Mouse (Mus musculus) granulocyte monocyte progenitor cell, adult 5-6 weeks (primary cell): ENCODE measurements at regions not wholly inside any gene's neighbourhood (a gene's known extent, or its start where the extent isn't known, plus 50 kb on each side); places are given as distances from the start of the nearest gene placed in this dataset.

Experiments
- ATAC-seq: replicated peaks from 2 replicates; pipeline ENCODE4 v1.8.0; 2016; ENCODE audit warnings: mild to moderate bottlenecking, moderate TSS enrichment, inconsistent platforms; ENCODE audit not compliant: poor library complexity, severe bottlenecking

DNA sequence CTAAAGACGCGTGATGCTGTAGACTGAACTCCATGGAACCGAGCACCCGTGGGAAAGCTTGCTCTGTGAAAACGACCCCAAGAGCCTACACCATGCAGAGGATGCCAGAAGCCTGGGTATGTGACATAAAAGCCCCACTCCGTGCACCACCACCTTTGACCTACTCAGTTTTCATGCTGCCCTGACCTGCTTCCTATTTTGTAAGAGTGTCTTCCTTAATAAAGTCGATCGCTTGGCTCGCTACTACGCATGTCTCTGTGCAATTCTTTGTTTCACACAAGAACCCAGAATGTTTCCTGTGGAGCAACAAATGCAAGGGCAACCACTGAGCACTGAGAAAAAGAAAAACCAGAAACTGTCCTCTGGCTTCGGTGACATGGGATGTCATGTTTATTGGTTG, 60.5 kb downstream of the Sec61b start:
- peak; percentile 40 for ATAC-seq

DNA sequence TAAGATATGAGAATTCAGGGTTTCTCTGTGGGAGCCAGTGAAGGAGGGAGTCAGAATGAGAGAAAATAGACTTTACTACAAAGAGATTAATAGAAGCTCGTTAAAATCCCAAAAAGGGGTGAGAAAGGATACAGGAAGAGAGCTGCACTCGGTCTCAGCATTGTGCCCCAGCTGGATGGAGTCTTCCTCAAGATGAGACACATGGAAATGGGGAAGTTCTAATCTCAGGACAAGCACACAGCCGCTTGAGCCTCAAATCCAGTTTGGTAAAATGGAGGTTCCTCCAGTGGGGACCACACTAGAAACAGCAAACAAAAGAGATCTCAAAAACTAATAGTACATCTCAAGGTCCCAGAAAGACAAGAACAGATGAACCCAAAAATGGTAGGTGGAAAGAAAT, 93.2 kb downstream of the Sec61b start:
- peak; percentile 70 for ATAC-seq

DNA sequence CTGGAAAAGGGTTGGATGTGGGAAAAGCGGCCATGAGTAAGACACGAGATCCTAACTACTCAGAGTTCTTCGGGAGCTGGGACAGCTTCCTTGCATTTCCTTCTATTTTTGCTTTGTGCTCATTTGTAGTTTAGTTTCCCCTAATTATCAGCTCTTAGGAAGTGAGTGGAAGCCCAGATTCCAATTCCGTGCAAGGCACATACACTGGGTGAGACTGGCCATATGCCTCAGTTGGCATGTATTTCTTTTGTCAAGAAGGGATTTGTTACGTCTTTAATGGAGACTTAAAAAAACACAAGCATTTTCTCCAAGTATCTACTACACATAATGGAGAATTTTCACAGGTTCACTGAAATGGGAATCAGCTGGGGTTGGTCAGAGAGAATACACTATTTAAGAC, 96.4 kb downstream of the Sec61b start:
- no peak for ATAC-seq

DNA sequence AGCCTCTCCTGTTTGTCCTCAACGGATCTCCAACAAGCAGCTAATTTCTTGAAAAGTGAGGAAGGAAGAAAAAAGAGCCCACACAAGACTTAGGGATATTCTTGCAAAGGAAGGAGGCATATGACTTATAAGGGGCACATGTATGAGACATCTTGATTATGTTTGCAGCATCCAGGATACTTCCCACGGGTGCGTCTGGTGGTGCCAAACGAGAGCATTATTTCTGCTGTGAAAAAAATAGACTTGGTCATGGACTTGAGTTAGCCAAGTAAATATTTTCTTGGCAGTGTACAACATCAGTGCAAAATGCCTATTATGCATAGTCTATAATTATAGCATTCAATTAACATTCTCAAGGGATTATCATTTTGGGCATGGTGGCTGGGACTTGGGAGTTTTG, 101.6 kb downstream of the Sec61b start:
- no peak for ATAC-seq

DNA sequence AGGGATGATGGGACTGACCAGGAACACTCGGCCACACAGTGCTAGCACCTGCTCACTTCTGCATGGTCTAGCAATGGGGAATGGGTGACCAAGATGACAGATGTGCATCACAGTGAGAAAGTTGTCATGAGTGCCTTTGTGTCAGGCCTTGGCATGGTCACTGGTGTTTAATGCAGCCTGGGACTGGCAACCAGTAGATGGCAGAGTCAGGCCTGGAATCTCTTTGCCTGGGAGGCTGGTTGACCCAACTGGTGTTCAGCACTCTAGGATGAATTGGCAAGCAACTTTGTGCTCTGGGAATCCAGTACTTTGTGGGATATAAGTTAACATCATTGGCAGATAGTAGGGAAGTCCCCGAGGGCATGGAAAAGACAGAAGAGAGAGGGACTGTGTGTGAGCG, 103.0 kb downstream of the Sec61b start:
- ATAC-seq: no peak

DNA sequence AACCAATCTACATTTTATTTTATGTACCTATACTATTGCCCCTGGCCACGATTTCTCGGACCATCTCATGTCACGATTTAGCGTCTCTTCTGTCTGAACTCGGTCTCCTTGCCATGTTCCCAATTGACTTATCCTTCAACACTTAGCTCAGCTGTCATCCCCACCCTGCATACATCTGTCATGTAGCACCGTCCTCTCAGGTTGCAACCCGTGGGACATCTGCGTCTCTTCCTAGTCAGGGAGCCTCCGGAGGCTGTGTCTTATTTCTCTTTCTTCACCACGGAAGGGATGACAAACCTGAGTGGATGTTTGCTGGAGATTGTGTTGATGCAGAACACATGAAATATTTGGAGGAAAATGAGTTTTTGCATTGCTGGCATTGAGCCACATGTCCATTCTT, 104.2 kb downstream of the Sec61b start:
- ATAC-seq: no peak

DNA sequence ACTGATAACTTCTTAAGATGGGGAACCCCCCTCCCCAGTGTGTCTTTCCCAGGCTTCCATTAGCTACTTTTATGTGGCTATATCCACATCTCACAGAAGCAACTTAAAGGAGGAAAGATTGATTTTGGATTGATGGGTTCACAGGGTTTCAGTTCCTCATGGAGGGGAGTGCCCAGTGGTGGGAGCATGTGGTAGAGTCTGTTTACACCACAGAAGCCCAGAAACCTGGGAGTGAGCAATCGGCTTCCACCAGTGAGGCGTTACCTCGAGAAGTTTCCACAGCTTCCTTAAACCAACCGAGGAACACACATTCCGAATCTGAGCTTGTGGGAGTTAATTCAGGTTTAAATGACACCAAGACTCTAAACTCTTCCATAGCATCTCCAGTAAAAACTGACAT, 106.1 kb downstream of the Sec61b start:
- peak; percentile 84 for ATAC-seq

DNA sequence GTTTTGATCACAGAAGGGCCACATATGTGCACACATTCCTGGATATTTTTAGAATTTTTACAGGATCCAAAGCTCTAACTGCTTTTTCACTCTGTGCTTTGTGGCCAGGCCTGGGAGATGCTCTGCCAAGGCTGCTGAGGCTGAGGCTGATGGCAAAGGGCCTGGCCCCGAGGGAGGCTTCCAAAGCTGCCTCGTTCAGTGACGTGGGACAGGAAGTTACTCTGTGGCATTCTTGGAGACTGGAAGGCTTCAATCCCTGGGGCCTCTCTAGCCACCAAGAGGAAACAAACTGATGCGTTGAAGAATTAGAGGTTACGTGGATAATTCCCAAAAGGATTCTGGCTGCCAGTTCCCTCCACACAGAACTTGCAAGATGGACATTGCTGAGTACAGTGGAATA, 112.8 kb downstream of the Sec61b start:
- ATAC-seq: no peak

DNA sequence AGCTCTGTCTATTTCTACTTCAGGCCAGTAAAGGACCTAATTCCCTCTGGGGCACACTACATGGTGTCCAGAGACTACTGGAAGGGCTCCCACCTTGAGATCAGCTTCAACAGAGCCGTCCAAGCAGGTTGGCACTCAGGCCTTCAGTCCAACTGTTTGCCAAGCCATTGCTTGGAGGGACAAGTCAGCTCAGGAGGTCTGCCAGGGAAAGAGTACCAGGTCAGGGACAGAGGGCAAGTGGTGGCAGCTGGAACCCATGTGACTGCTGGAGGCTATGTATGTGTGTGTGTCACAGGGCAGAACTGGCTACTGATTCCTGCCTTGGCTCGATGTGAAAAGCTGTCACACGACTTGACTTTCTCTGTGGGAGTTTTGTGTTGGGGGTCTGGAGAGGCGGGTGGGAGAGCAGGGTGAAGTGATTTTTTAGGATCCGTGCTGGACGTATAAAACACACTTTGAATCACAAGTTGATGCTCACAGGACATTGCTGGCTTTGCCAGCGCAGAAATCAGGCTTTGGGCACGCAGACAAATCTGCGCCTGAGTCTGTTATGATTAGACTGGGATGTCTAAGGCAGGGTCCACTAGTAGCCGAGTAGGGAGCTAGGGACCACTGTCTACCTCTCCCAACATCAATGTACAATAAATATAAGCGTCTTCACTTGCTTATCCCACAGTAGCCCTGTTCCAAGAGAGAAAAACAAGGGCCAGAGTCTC, 118.0 kb downstream of the Sec61b start:
- ATAC-seq: no peak

DNA sequence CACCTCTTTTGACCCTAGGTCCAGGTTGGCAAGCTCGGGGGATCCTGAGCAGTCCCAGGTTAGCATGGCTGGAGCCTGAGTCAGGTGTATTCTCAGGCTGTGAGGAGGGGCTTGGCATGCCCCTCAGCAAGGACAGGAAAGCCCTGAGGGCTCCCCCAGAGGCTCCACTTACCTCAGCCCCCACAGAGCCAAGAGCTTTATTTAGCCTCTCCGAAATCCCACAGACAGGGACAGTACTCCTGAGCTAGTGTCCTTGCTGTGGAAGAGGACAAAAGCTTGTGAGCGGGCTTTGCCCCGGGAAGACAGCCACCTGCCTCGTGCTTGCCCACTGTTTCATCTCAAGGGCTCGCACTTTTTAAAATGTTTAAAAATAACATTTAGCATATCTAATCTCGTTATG, 118.7 kb downstream of the Sec61b start:
- no peak for ATAC-seq

DNA sequence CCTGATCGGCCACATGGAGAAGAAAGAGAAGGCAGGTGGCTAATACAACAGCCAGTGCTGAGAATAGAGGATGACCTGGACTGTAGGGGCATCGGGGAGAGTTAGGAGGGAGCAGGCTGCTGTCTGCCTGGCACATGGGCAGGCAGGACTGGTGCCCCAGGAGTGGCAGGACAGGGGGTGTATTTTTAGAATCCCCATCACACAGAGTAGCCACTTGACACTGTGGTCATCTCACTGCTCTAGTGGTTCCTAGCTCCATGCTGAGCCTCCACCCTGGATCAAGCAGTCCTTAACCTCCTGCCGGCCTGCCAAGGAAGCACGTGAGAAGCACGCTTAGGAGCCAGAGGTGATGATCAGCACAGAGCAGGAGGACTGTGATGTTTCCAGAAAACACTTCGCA, 119.7 kb downstream of the Sec61b start:
- ATAC-seq: no peak

DNA sequence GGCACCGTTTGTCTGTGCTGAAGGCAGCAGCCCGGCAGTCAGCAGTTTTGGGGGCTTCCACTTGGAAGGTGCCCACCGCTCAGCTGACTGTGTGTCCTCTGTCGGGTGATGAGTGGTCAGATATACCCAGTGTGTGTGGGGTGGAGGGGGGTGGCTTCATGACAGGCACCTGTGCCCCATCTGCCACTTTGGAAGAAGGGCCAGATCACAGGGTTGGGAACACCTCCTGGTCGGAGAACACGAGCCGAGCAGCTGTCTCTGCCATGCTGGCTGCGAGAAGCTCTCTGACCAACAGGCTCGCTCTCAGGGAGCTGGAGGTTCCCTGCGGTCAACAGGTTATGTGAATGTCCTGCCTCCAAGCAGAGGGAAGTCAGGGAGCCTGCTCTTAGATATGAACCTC, 121.4 kb downstream of the Sec61b start:
- ATAC-seq: no peak

DNA sequence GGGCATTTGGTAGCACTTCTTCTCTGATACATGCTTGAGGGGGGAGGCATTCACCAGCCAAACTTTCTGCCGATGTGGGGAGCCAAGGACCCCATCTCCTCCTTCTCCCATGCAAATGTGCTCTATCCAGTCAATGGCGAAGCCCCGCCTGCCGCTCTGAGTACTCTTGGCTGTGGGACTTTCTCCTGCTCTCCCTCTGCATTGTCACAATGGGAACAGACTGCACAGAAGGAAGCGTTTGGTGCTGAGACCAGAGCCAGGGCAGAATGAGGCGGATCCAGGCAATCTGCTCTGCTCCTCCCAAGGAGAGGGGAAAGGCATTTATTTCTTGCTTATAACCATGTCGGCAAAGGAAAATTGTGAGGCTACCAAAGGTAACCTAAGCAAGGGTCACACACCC, 123.1 kb downstream of the Sec61b start:
- no peak for ATAC-seq

DNA sequence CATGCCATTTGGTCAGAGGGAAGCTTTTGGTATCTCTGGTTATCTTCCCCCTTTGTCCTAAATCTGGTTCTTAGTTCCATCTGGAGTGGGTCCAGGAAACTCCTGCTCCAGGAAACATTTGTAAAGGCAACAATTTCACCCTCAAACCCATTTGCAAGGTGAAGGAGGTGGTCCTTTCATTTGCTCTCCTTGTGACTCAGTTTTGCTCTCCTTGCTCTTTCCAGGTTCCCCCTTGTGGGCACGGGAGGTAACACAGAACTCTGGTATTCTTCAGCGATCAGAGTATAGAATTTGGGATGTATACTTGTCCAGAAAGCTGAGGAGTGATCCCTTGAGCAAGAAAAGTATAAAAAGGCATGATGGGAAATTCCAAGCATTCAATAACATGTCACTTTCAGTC, 123.8 kb downstream of the Sec61b start:
- no peak for ATAC-seq

DNA sequence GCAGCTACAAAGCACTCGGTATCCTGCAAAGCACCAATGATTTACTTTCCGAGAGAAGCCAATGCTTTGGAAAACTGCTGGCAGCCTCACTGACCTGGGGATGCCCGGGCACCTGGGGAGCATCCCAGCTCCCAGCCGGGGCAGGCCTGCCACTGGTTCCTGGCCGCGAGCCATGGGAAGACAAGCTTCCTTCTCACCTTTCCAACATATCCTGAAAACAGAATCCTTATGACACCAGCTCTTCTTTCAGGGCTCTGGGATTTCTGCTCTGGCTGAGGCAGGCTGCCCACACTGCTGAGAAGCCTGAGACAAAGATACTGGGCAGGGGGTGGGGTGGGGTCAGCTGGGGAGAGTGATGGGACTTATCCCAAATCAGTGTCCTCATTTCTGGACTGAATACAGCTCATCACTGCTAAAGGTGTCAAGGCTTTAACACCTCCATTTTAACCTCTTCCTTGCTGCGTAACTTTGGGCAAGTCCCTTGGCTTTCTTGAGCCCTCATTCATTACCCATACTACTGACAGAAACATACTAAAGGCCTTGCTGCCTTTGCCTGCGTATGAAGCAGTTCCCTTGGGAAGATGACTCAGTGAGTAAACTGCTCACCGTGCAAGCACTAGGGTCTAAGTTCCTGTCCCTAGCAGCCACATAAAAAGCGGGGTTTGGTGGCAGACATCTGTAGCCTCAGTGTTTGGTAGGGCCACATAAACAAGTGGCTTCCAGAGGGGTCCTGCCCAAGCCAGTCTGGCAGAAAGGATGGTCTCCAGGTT, 127.0 kb downstream of the Sec61b start:
- ATAC-seq: no peak

DNA sequence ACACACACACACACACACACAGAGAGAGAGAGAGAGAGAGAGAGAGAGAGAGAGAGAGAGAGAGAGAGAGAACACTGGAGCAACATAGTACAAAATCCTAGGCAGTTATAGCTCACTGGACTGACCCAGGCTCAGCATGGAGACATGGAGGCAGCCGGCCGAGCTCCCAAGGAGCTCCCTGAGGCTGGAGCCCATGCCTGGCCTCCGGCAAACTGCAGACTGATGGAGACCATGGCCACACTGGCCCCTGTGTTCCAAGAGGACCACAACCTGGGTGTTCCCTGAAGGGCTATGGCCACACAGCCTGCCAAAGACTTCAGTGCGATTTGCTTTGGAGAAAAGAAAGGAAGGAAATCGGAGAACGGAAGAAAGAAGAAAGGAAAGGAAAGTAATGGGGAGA, 128.9 kb downstream of the Sec61b start:
- no peak for ATAC-seq

DNA sequence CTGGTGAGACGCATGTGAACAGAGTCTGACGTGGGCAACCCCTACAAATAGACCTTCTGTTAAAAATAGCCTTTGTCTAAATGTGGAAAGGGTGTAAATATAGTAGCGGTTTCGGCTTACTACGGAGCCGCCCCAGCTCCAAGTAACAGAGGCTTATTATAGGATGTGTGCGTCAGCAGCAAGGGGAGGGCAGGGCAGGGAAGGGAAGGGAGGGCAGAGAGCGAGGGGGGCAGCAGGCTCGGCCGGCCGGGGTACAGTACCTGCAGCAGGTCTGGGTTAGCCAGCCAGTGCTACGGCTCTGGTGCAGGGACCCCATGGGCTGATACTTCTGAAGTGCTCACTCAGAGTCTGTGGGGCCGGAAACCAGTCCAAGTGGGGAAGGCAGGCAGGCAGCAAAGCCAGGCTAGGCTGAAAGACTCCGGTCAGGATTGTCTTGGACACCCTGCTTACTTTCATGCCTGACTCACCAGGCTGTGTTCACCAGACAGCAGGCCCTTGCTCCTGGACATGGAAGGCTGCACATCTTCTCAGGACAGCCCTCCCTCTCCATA, 129.5 kb downstream of the Sec61b start:
- peak; percentile 77 for ATAC-seq

DNA sequence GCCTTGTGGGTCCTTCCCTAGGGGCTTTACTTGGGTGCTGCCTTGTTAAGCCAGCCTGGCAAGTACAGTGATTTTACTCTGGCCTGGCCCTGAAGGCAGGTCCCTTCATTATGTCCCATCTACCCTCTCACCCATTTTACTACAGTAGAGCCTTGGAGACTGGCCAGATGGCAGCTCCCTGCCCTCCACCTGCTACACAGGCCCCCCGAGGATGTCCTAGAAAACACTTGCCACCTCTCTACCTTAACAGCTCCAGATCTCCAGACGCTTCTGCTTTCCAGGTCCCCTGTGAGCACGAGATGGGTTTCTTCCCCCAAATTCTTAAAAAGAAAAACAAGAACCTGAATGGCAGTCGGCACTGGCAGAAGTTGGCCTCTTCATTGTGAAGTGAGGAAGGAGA, 131.2 kb downstream of the Sec61b start:
- no peak for ATAC-seq

DNA sequence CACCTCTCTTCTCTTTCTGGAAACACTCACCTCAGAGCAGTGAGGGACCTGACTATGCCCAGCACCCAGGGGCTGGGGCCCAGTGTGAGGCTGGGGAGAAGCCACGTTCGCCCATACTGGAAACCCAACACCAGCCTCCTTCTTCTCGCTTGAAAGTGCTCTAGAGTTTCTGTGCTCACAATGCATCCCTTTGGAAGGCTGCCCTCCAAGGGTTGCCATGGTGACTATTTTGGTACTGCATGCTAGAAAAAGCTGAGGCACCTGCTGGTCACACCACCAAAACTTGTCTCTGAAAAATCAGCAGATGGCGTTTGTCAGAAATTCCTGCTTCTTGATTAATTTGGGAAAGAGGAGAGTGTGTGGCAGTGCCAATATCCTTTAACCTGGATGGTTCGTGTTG, 134.2 kb downstream of the Sec61b start:
- ATAC-seq: no peak

DNA sequence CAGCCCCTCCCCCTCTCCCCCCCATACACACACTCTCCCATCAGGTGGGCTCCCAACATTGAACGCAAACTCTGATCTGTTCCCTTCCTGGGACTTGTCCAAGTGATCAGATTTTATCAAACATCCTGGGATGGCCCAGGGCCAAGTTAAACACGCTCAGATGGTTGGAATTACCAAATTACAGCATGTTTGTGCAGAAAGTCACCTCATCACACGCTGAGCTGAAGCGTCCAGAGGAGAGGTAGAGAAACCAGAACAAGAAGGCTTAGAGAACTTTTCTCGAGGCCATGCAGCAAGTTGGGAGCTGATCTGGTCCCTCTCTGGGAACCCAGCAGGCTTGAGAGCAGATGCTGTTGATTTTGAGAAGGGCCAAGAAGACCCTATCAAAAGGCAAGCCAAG, 136.5 kb downstream of the Sec61b start:
- no peak for ATAC-seq

DNA sequence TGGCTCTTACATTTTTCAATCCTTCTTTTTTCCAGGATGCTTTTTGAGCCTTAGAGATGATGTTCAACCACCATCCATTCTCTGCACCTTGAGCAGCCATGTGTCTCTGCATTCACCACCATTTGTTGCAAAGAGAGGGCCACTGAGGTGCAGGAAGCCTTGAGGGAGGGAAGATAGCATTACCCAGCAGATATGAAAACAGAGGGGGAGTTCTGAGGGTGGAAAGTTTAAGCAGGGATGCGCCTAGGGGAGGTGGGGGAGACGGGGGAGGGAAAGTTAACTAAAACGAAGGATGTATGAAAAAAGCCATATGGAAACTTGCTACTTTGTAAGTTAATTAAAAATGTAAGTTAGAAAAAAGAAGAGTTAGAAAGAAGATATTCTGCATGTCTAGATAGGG, 142.1 kb downstream of the Sec61b start:
- ATAC-seq: no peak

DNA sequence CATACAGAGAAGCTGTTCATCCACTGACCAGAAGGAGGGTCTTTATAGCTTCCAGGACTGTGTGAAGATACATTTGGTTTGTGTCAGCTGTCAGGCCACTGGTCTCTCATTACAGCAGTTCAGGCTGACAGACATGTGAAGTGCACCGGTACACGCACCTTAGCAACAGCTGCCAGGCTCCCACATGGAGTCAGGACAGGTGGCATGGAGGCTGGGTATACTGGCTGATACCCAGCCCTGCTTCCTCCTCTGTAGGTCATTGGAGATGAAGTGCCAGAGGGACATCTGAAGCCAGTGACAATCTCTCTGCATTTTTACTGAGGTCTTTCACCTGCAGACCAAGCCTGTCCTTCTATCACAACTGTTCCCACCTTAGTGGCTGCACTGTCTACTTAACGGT, 146.2 kb downstream of the Sec61b start:
- ATAC-seq: no peak
